Mouse (Mus musculus) kidney, adult 2 months (tissue): ENCODE data around the gene Deup1. TPM values are rescaled to one million over a fixed set of nuclear protein-coding genes. Genes with fewer than 3 reads are reported as not detected.
A peak's percentile ranks its signal among the peaks of the same experiment; 100 is the strongest.

Experiments used
- DNase-seq: peaks from one replicate; pipeline ENCODE4 v3.0.0; 2021
- H3K27ac ChIP-seq: fragments of 200-500 bp; 2 replicates; pipeline ENCODE4 v1.5.1; 2012; ENCODE audit warnings: low read depth, low read length, control low read depth, inconsistent platforms; ENCODE audit not compliant: insufficient read depth
- H3K27me3 ChIP-seq: fragments of 200-500 bp; replicated peaks from 2 replicates; pipeline ENCODE4 v1.6.1; 2012; ENCODE audit warnings: mild to moderate bottlenecking, moderate library complexity, low read length, inconsistent platforms; ENCODE audit not compliant: control insufficient read depth, insufficient read depth
- H3K36me3 ChIP-seq: fragments of 200-500 bp; 2 replicates; pipeline ENCODE4 v1.6.1; 2012; ENCODE audit warnings: mild to moderate bottlenecking, moderate library complexity, low read length, inconsistent platforms; ENCODE audit not compliant: control insufficient read depth, insufficient read depth
- H3K4me1 ChIP-seq: fragments of 200-500 bp; 2 replicates; pipeline ENCODE4 v1.6.1; 2011; ENCODE audit warnings: low read length; ENCODE audit not compliant: control insufficient read depth, insufficient read depth
- H3K4me3 ChIP-seq: fragments of 200-500 bp; 2 replicates; pipeline ENCODE4 v1.5.1; 2011; ENCODE audit warnings: mild to moderate bottlenecking, low read depth, low read length, control low read depth; ENCODE audit not compliant: insufficient read depth
- CTCF ChIP-seq: fragments of 200-500 bp; conservative IDR thresholded peaks from 2 replicates; pipeline ENCODE4 v1.5.1; 2011; ENCODE audit warnings: low read depth, mild to moderate bottlenecking, control low read depth, low read length, moderate library complexity, mixed read lengths; ENCODE audit not compliant: insufficient read depth, insufficient read length
- POLR2A ChIP-seq: fragments of 200-500 bp; IDR thresholded peaks from one replicate; pipeline ENCODE4 v1.6.1; 2011; ENCODE audit warnings: low read depth, low read length, control low read depth
- WGBS: fragments of 180-500 bp; shearing (Covaris S2); methylation state at CpG from one replicate; pipeline ENCODE4 v1.1.7; 2018; 5-methylcytosine and 5-hydroxymethylcytosine counted together
- polyA plus RNA-seq: library from polyadenylated mRNA; depleted of rRNA; stranded (reverse); fragments of >200 nt; gene quantifications from 2 replicates; pipeline ENCODE4 v1.2.3, GENCODE M21; 2012

The Deup1 gene
- polyA plus RNA-seq, 1 experiment, result 0.19 TPM

GRCm38 (mm10) chr9:15587157-15587854 lies 40.4 kb downstream of the Deup1 start:
- no peaks in the 10 kb centered on the region for H3K4me1 ChIP-seq
- no peaks in the 10 kb centered on the region for H3K27me3 ChIP-seq
- WGBS, result 60% methylated on average over 6 of the region's 6 CpGs
- DNase-seq, result no peak
- H3K4me3 ChIP-seq, result no peak overlapping the region
- no peaks in the 10 kb centered on the region for H3K36me3 ChIP-seq
- TF ChIP-seq POLR2A (no peak), CTCF (no peak)
- no peak overlapping the region for H3K27ac ChIP-seq

- no peaks in the 10 kb centered on the region for H3K36me3 ChIP-seq
- H3K27ac ChIP-seq, result no peak overlapping the region
- DNase-seq, result no peak
- WGBS, result 95% methylated on average over 1 of the region's 1 CpGs
- no peaks in the 10 kb centered on the region for H3K27me3 ChIP-seq
- H3K4me1 ChIP-seq, result no peaks in the 10 kb centered on the region
- no peak overlapping the region for H3K4me3 ChIP-seq
- TF ChIP-seq CTCF, result no peak
- no peak for TF ChIP-seq POLR2A
Measured at GRCm38 (mm10) chr9:15585956-15586355, 41.8 kb downstream of the Deup1 start.

GRCm38 (mm10) chr9:15584209-15584608 lies 43.5 kb downstream of the Deup1 start:
- H3K27ac ChIP-seq, result no peak overlapping the region
- H3K27me3 ChIP-seq, result no peaks in the 10 kb centered on the region
- no peak for DNase-seq
- H3K36me3 ChIP-seq, result no peaks in the 10 kb centered on the region
- peak; percentile 7 for TF ChIP-seq POLR2A
- TF ChIP-seq CTCF, result no peak
- no peaks in the 10 kb centered on the region for H3K4me1 ChIP-seq
- H3K4me3 ChIP-seq, result no peak overlapping the region
- WGBS, result 90% methylated on average over 9 of the region's 9 CpGs

GRCm38 (mm10) chr9:15582026-15582425 lies 45.7 kb downstream of the Deup1 start:
- no peak for DNase-seq
- H3K4me1 ChIP-seq, result no peaks in the 10 kb centered on the region
- no peaks in the 10 kb centered on the region for H3K27me3 ChIP-seq
- H3K27ac ChIP-seq, result no peak overlapping the region
- TF ChIP-seq CTCF (no peak), POLR2A (no peak)
- H3K4me3 ChIP-seq, result no peak overlapping the region
- no peaks in the 10 kb centered on the region for H3K36me3 ChIP-seq
- WGBS, result 73% methylated on average over 5 of the region's 5 CpGs

GRCm38 (mm10) chr9:15580176-15580575 lies 47.6 kb downstream of the Deup1 start:
- Histone ChIP-seq H3K36me3 (no peaks in the 10 kb centered on the region), H3K27me3 (no peaks in the 10 kb centered on the region), H3K4me1 (no peaks in the 10 kb centered on the region), H3K4me3 (no peak overlapping the region), H3K27ac (no peak overlapping the region)
- WGBS, result 64% methylated on average over 6 of the region's 6 CpGs
- no peak for TF ChIP-seq POLR2A
- no peak for TF ChIP-seq CTCF
- no peak for DNase-seq

GRCm38 (mm10) chr9:15578946-15579345 lies 48.8 kb downstream of the Deup1 start:
- TF ChIP-seq CTCF, result no peak
- TF ChIP-seq POLR2A, result no peak
- Histone ChIP-seq H3K4me3 (no peak overlapping the region), H3K4me1 (no peaks in the 10 kb centered on the region), H3K27ac (no peak overlapping the region), H3K27me3 (no peaks in the 10 kb centered on the region), H3K36me3 (no peaks in the 10 kb centered on the region)
- WGBS, result 88% methylated on average over 9 of the region's 9 CpGs
- no peak for DNase-seq

GRCm38 (mm10) chr9:15578427-15578826 lies 49.3 kb downstream of the Deup1 start:
- Histone ChIP-seq H3K36me3 (no peaks in the 10 kb centered on the region), H3K27me3 (no peaks in the 10 kb centered on the region), H3K27ac (no peak overlapping the region), H3K4me3 (no peak overlapping the region), H3K4me1 (no peaks in the 10 kb centered on the region)
- TF ChIP-seq POLR2A (no peak), CTCF (no peak)
- no peak for DNase-seq
- 37% methylated on average over 1 of the region's 1 CpGs for WGBS
